Mouse (Mus musculus) megakaryocyte, embryonic 14.5 days (primary cell): ENCODE measurements around the gene Klrg1. TPM values are rescaled to one million over a fixed set of nuclear protein-coding genes. Genes with fewer than 3 reads are reported as not detected.

Experiments
- H3K27me3 ChIP-seq: replicated peaks from 2 replicates; pipeline ENCODE3; 2012; ENCODE audit warnings: inconsistent platforms
- H3K36me3 ChIP-seq: replicated peaks from 2 replicates; pipeline ENCODE3; 2012; ENCODE audit warnings: low read length, inconsistent platforms, mixed read lengths
- H3K4me1 ChIP-seq: 2 replicates; pipeline ENCODE4 v1.6.1; 2012; ENCODE audit warnings: inconsistent platforms
- H3K4me3 ChIP-seq: replicated peaks from 2 replicates; pipeline ENCODE3; 2012; ENCODE audit warnings: moderate library complexity, mild to moderate bottlenecking, inconsistent platforms
- H3K9me3 ChIP-seq: 2 replicates; pipeline ENCODE4 v1.6.1; 2012; ENCODE audit warnings: inconsistent platforms
- FLI1 ChIP-seq: IDR thresholded peaks from 2 replicates; pipeline ENCODE4 v1.6.1; 2012; ENCODE audit warnings: low read length, inconsistent platforms, mixed read lengths
- GATA1 ChIP-seq: IDR thresholded peaks from 3 replicates; pipeline ENCODE4 v1.6.1; 2012; ENCODE audit warnings: mixed read lengths, low read length, inconsistent platforms, borderline replicate concordance
- polyA plus RNA-seq: library from polyadenylated mRNA; stranded (reverse); fragments of >175 nt; gene quantifications from 2 replicates; pipeline ENCODE4 v1.2.3, GENCODE M21; 2012; ENCODE audit warnings: low replicate concordance; ENCODE audit not compliant: insufficient read depth

Gene Klrg1
- polyA plus RNA-seq, 1 experiment = not detected

- peaks cover 3% of the 10 kb centered on the region for H3K27me3 ChIP-seq
- H3K36me3 ChIP-seq = no peaks in the 10 kb centered on the region
- no peaks in the 10 kb centered on the region for H3K9me3 ChIP-seq
- no peak overlapping the region for H3K4me3 ChIP-seq
- H3K4me1 ChIP-seq = peaks cover 5% of the 10 kb centered on the region
- no peak for TF ChIP-seq GATA1
- no peak for TF ChIP-seq FLI1
Measured at GRCm38 (mm10) chr6:122276565-122276964, 6.1 kb downstream of the Klrg1 start.

- Histone ChIP-seq H3K4me1 (peaks cover 5% of the 10 kb centered on the region), H3K4me3 (no peak overlapping the region)
- TF ChIP-seq FLI1 (no peak), GATA1 (no peak)
Measured at GRCm38 (mm10) chr6:122274546-122274945, 8.1 kb downstream of the Klrg1 start.

GRCm38 (mm10) chr6:122270152-122270551 lies 12.5 kb downstream of the Klrg1 start:
- Histone ChIP-seq H3K36me3 (no peaks in the 10 kb centered on the region), H3K4me1 (peaks cover 9% of the 10 kb centered on the region), H3K9me3 (no peaks in the 10 kb centered on the region), H3K27me3 (no peaks in the 10 kb centered on the region), H3K4me3 (no peak overlapping the region)
- no peak for TF ChIP-seq FLI1

More at GRCm38 (mm10) chr6:122274546-122274945, 8.1 kb downstream of the Klrg1 start:
- no peaks in the 10 kb centered on the region for H3K9me3 ChIP-seq
- no peaks in the 10 kb centered on the region for H3K36me3 ChIP-seq
- peaks cover 2% of the 10 kb centered on the region for H3K27me3 ChIP-seq

- no peaks in the 10 kb centered on the region for H3K36me3 ChIP-seq
- TF ChIP-seq FLI1 = no peak
- TF ChIP-seq GATA1 = no peak
- H3K27me3 ChIP-seq = no peaks in the 10 kb centered on the region
- H3K4me1 ChIP-seq = peaks cover 4% of the 10 kb centered on the region; the same call in 1 of the 2 replicates
- H3K9me3 ChIP-seq = no peaks in the 10 kb centered on the region
- no peak overlapping the region for H3K4me3 ChIP-seq
Measured at GRCm38 (mm10) chr6:122269170-122269569, 13.5 kb downstream of the Klrg1 start.

- Histone ChIP-seq H3K4me1 (peaks cover 4% of the 10 kb centered on the region; the same call in 1 of the 2 replicates), H3K9me3 (no peaks in the 10 kb centered on the region), H3K27me3 (no peaks in the 10 kb centered on the region), H3K4me3 (no peak overlapping the region), H3K36me3 (no peaks in the 10 kb centered on the region)
- no peak for TF ChIP-seq GATA1
- no peak for TF ChIP-seq FLI1
Measured at GRCm38 (mm10) chr6:122268561-122268960, 14.1 kb downstream of the Klrg1 start.

- Histone ChIP-seq H3K4me3 (no peak overlapping the region), H3K9me3 (no peaks in the 10 kb centered on the region), H3K4me1 (peaks cover 14% of the 10 kb centered on the region), H3K27me3 (peaks cover 9% of the 10 kb centered on the region), H3K36me3 (no peaks in the 10 kb centered on the region)
- TF ChIP-seq GATA1 (no peak), FLI1 (no peak)
Measured at GRCm38 (mm10) chr6:122262543-122262942, 20.1 kb downstream of the Klrg1 start.

GRCm38 (mm10) chr6:122252146-122252545 lies 30.5 kb downstream of the Klrg1 start:
- Histone ChIP-seq H3K9me3 (peaks cover 3% of the 10 kb centered on the region; the same call in 1 of the 2 replicates), H3K4me1 (no peaks in the 10 kb centered on the region), H3K4me3 (no peak overlapping the region), H3K36me3 (no peaks in the 10 kb centered on the region), H3K27me3 (peaks cover 7% of the 10 kb centered on the region)
- TF ChIP-seq GATA1 = no peak
- TF ChIP-seq FLI1 = no peak

- peaks cover 3% of the 10 kb centered on the region; the same call in 1 of the 2 replicates for H3K9me3 ChIP-seq
- no peak overlapping the region for H3K4me3 ChIP-seq
- TF ChIP-seq FLI1 (no peak), GATA1 (no peak)
- no peaks in the 10 kb centered on the region for H3K36me3 ChIP-seq
- no peaks in the 10 kb centered on the region for H3K4me1 ChIP-seq
- H3K27me3 ChIP-seq = peaks cover 5% of the 10 kb centered on the region
Measured at GRCm38 (mm10) chr6:122250033-122250432, 32.6 kb downstream of the Klrg1 start.

Other genes starting within 250 kb of the Klrg1 start
- gene M6pr, start 25.8 kb upstream of the Klrg1 start, polyA plus RNA-seq = 3.6 and 13.0 TPM in 2 replicates
- gene Phc1, start 57.7 kb upstream of the Klrg1 start, polyA plus RNA-seq = 2.8 and 35.8 TPM in 2 replicates
- not detected in 2 replicates for gene Rimklb, start 215.9 kb upstream of the Klrg1 start, polyA plus RNA-seq
- gene Mfap5, start 223.0 kb upstream of the Klrg1 start, polyA plus RNA-seq = not detected in 2 replicates